Mouse (Mus musculus): ENCODE measurements around the gene Tbx6. TPM values are rescaled to one million over a fixed set of nuclear protein-coding genes. Genes with fewer than 3 reads are reported as not detected.

The Tbx6 gene
- polyA plus RNA-seq, 1 experiment from 2014 or later: 0.17 TPM

GRCm38 (mm10) chr7:126823940-126824339 lies 42.7 kb downstream of the Tbx6 start:
- Histone ChIP-seq H3K27me3 (replicated peaks; ENCODE audit: control insufficient read depth, insufficient read depth, low read length) (peaks cover 35% of the 10 kb centered on the region), H3K27ac (ENCODE audit: low read depth, low read length) (no peak overlapping the region), H3K4me2 (replicated peaks; ENCODE audit: low read depth) (no peak overlapping the region), H3K36me3 (ENCODE audit: control insufficient read depth, insufficient read depth) (no peaks in the 10 kb centered on the region), H3K4me3 (ENCODE audit: low read depth, low read length) (no peak overlapping the region), H3K9ac (ENCODE audit: low read depth, low read length) (no peak overlapping the region), H3K9me3 (ENCODE audit: control insufficient read depth) (no peaks in the 10 kb centered on the region), H3K4me1 (replicated peaks; ENCODE audit: control insufficient read depth, insufficient read depth, low read length) (no peaks in the 10 kb centered on the region)
- no peak for TF ChIP-seq CTCF (IDR thresholded peaks at IDR 0.05; ENCODE audit: low read depth)
- ATAC-seq: no peak
- 13% methylated on average over 10 of the region's 10 CpGs for WGBS

GRCm38 (mm10) chr7:126825403-126825802 lies 44.1 kb downstream of the Tbx6 start:
- no peak overlapping the region for H3K9ac ChIP-seq (ENCODE audit: low read depth, low read length)
- H3K4me3 ChIP-seq (ENCODE audit: low read depth, low read length): no peak overlapping the region
- H3K4me1 ChIP-seq (replicated peaks; ENCODE audit: control insufficient read depth, insufficient read depth, low read length): no peaks in the 10 kb centered on the region
- no peak overlapping the region for H3K27ac ChIP-seq (ENCODE audit: low read depth, low read length)
- 17% methylated on average over 8 of the region's 8 CpGs for WGBS
- peaks cover 35% of the 10 kb centered on the region for H3K27me3 ChIP-seq (replicated peaks; ENCODE audit: control insufficient read depth, insufficient read depth, low read length)
- ATAC-seq: no peak
- H3K9me3 ChIP-seq (ENCODE audit: control insufficient read depth): no peaks in the 10 kb centered on the region
- no peaks in the 10 kb centered on the region for H3K36me3 ChIP-seq (ENCODE audit: control insufficient read depth, insufficient read depth)
- no peak overlapping the region for H3K4me2 ChIP-seq (replicated peaks; ENCODE audit: low read depth)
- no peak for TF ChIP-seq CTCF (IDR thresholded peaks at IDR 0.05; ENCODE audit: low read depth)

GRCm38 (mm10) chr7:126825952-126826351 lies 44.7 kb downstream of the Tbx6 start:
- H3K4me1 ChIP-seq (replicated peaks; ENCODE audit: control insufficient read depth, insufficient read depth, low read length): no peaks in the 10 kb centered on the region

GRCm38 (mm10) chr7:126831539-126831938 lies 50.3 kb downstream of the Tbx6 start, which contains the start of gene 4930451I11Rik:
Gene 4930451I11Rik (minus strand): TSS chr7:126831639.
- ATAC-seq: no peak
- TF ChIP-seq CTCF (IDR thresholded peaks at IDR 0.05; ENCODE audit: low read depth): no peak
- 54% methylated on average over 5 of the region's 5 CpGs for WGBS
- H3K4me3 ChIP-seq (ENCODE audit: low read depth, low read length): peak within 1 kb of the TSS; percentile 20; the same call in 1 of the 2 replicates
- no peaks in the 10 kb centered on the region for H3K9me3 ChIP-seq (ENCODE audit: control insufficient read depth)
- no peak within 1 kb of the TSS for H3K27ac ChIP-seq (ENCODE audit: low read depth, low read length)
- 0 out of 2 replicates have a peak, but pooled peaks cover 6% of the 10 kb centered on the region for H3K27me3 ChIP-seq (replicated peaks; ENCODE audit: control insufficient read depth, insufficient read depth, low read length)
- H3K36me3 ChIP-seq (ENCODE audit: control insufficient read depth, insufficient read depth): no peaks in the 10 kb centered on the region
- H3K4me2 ChIP-seq (replicated peaks; ENCODE audit: low read depth): peak within 1 kb of the TSS; percentile 58
- H3K4me1 ChIP-seq (replicated peaks; ENCODE audit: control insufficient read depth, insufficient read depth, low read length): no peaks in the 10 kb centered on the region
- H3K9ac ChIP-seq (ENCODE audit: low read depth, low read length): no peak within 1 kb of the TSS

More at GRCm38 (mm10) chr7:126825952-126826351, 44.7 kb downstream of the Tbx6 start:
- Histone ChIP-seq H3K4me3 (ENCODE audit: low read depth, low read length) (no peak overlapping the region), H3K36me3 (ENCODE audit: control insufficient read depth, insufficient read depth) (no peaks in the 10 kb centered on the region), H3K9ac (ENCODE audit: low read depth, low read length) (no peak overlapping the region), H3K27me3 (replicated peaks; ENCODE audit: control insufficient read depth, insufficient read depth, low read length) (peaks cover 35% of the 10 kb centered on the region), H3K4me2 (replicated peaks; ENCODE audit: low read depth) (no peak overlapping the region), H3K27ac (ENCODE audit: low read depth, low read length) (no peak overlapping the region), H3K9me3 (ENCODE audit: control insufficient read depth) (no peaks in the 10 kb centered on the region)
- ATAC-seq: no peak
- 68% methylated on average over 5 of the region's 5 CpGs for WGBS
- TF ChIP-seq CTCF (IDR thresholded peaks at IDR 0.05; ENCODE audit: low read depth): no peak

GRCm38 (mm10) chr7:126832036-126832598 lies 50.8 kb downstream of the Tbx6 start:
- no peaks in the 10 kb centered on the region for H3K9me3 ChIP-seq (ENCODE audit: control insufficient read depth)
- no peak overlapping the region for H3K9ac ChIP-seq (ENCODE audit: low read depth, low read length)
- TF ChIP-seq CTCF (IDR thresholded peaks at IDR 0.05; ENCODE audit: low read depth): peak; percentile 92
- 1% methylated on average over 21 of the region's 21 CpGs for WGBS
- H3K27ac ChIP-seq (ENCODE audit: low read depth, low read length): no peak overlapping the region
- peak; percentile 87 for ATAC-seq
- no peaks in the 10 kb centered on the region for H3K4me1 ChIP-seq (replicated peaks; ENCODE audit: control insufficient read depth, insufficient read depth, low read length)
- H3K36me3 ChIP-seq (ENCODE audit: control insufficient read depth, insufficient read depth): no peaks in the 10 kb centered on the region
- H3K27me3 ChIP-seq (replicated peaks; ENCODE audit: control insufficient read depth, insufficient read depth, low read length): 0 out of 2 replicates have a peak, but pooled peaks cover 6% of the 10 kb centered on the region
- H3K4me2 ChIP-seq (replicated peaks; ENCODE audit: low read depth): peak overlapping the region; percentile 58
- peak overlapping the region; percentile 20; the same call in 1 of the 2 replicates for H3K4me3 ChIP-seq (ENCODE audit: low read depth, low read length)

- Histone ChIP-seq H3K27me3 (replicated peaks; ENCODE audit: control insufficient read depth, insufficient read depth, low read length) (0 out of 2 replicates have a peak, but pooled peaks cover 6% of the 10 kb centered on the region), H3K4me1 (replicated peaks; ENCODE audit: control insufficient read depth, insufficient read depth, low read length) (no peaks in the 10 kb centered on the region), H3K36me3 (ENCODE audit: control insufficient read depth, insufficient read depth) (no peaks in the 10 kb centered on the region), H3K27ac (ENCODE audit: low read depth, low read length) (no peak overlapping the region), H3K4me3 (ENCODE audit: low read depth, low read length) (no peak overlapping the region), H3K9me3 (ENCODE audit: control insufficient read depth) (no peaks in the 10 kb centered on the region), H3K9ac (ENCODE audit: low read depth, low read length) (no peak overlapping the region), H3K4me2 (replicated peaks; ENCODE audit: low read depth) (no peak overlapping the region)
- 100% methylated on average over 1 of the region's 1 CpGs for WGBS
- ATAC-seq: no peak
- TF ChIP-seq CTCF (IDR thresholded peaks at IDR 0.05; ENCODE audit: low read depth): no peak
Observed at GRCm38 (mm10) chr7:126833294-126833693, 52.0 kb downstream of the Tbx6 start.

Other genes with a start within 250 kb of the Tbx6 start
- 141 and 150 TPM in 2 replicates for gene Eif3c, start 215.1 kb upstream of the Tbx6 start, polyA plus RNA-seq (2015; fragmentation: Nextera tagmentation; extraction: Ambion mirVana)
- 0.44 and 0.57 TPM in 2 replicates for gene Apobr, start 196.5 kb upstream of the Tbx6 start, polyA plus RNA-seq (2015; fragmentation: Nextera tagmentation; extraction: Ambion mirVana)
- 62.9 and 66.6 TPM in 2 replicates for gene Cln3, start 195.7 kb upstream of the Tbx6 start, polyA plus RNA-seq (2015; fragmentation: Nextera tagmentation; extraction: Ambion mirVana)
- 0.14 TPM in 1 of 2 replicates, not detected in the other for gene Il27, start 186.5 kb upstream of the Tbx6 start, polyA plus RNA-seq (2015; fragmentation: Nextera tagmentation; extraction: Ambion mirVana)
- gene Nupr1, start 150.6 kb upstream of the Tbx6 start, polyA plus RNA-seq (2015; fragmentation: Nextera tagmentation; extraction: Ambion mirVana): 28.2 and 30.8 TPM in 2 replicates
- 21.7 and 25.8 TPM in 2 replicates for gene Sgf29, start 132.2 kb upstream of the Tbx6 start, polyA plus RNA-seq (2015; fragmentation: Nextera tagmentation; extraction: Ambion mirVana)
- 6.8 and 8.2 TPM in 2 replicates for gene Sult1a1, start 105.1 kb upstream of the Tbx6 start, polyA plus RNA-seq (2015; fragmentation: Nextera tagmentation; extraction: Ambion mirVana)
- gene Bola2, start 86.1 kb upstream of the Tbx6 start, polyA plus RNA-seq (2015; fragmentation: Nextera tagmentation; extraction: Ambion mirVana): 80.4 and 98.2 TPM in 2 replicates
- 4.8 and 5.5 TPM in 2 replicates for gene Slx1b, start 85.7 kb upstream of the Tbx6 start, polyA plus RNA-seq (2015; fragmentation: Nextera tagmentation; extraction: Ambion mirVana)
- 21.5 TPM in 2 replicates for gene Coro1a, start 73.7 kb upstream of the Tbx6 start, polyA plus RNA-seq (2015; fragmentation: Nextera tagmentation; extraction: Ambion mirVana)
- gene Mapk3, start 21.9 kb upstream of the Tbx6 start, polyA plus RNA-seq (2015; fragmentation: Nextera tagmentation; extraction: Ambion mirVana): 131 and 142 TPM in 2 replicates
- gene Gdpd3, start 15.1 kb upstream of the Tbx6 start, polyA plus RNA-seq (2015; fragmentation: Nextera tagmentation; extraction: Ambion mirVana): 13.9 and 14.6 TPM in 2 replicates
- gene Ypel3, start 4.5 kb upstream of the Tbx6 start, polyA plus RNA-seq (2015; fragmentation: Nextera tagmentation; extraction: Ambion mirVana): 63.1 and 64.6 TPM in 2 replicates
- 134 and 135 TPM in 2 replicates for gene Ppp4c, start 11.0 kb downstream of the Tbx6 start, polyA plus RNA-seq (2015; fragmentation: Nextera tagmentation; extraction: Ambion mirVana)
- 0.97 and 1.2 TPM in 2 replicates for gene Fam57b, start 16.2 kb downstream of the Tbx6 start, polyA plus RNA-seq (2015; fragmentation: Nextera tagmentation; extraction: Ambion mirVana)
- gene 4930451I11Rik, start 50.2 kb downstream of the Tbx6 start, polyA plus RNA-seq (2015; fragmentation: Nextera tagmentation; extraction: Ambion mirVana): not detected in 2 replicates
- 1.5 and 1.6 TPM in 2 replicates for gene Doc2a, start 65.9 kb downstream of the Tbx6 start, polyA plus RNA-seq (2015; fragmentation: Nextera tagmentation; extraction: Ambion mirVana)
- gene Hirip3, start 80.5 kb downstream of the Tbx6 start, polyA plus RNA-seq (2015; fragmentation: Nextera tagmentation; extraction: Ambion mirVana): 7.2 and 9.5 TPM in 2 replicates
- gene Ino80e, start 80.9 kb downstream of the Tbx6 start, polyA plus RNA-seq (2015; fragmentation: Nextera tagmentation; extraction: Ambion mirVana): 36.4 and 37.4 TPM in 2 replicates
- gene Taok2, start 103.2 kb downstream of the Tbx6 start, polyA plus RNA-seq (2015; fragmentation: Nextera tagmentation; extraction: Ambion mirVana): 11.5 and 12.9 TPM in 2 replicates
- gene Tmem219, start 141.4 kb downstream of the Tbx6 start, polyA plus RNA-seq (2015; fragmentation: Nextera tagmentation; extraction: Ambion mirVana): 71.1 and 73.5 TPM in 2 replicates
- 11.4 and 11.9 TPM in 2 replicates for gene Kctd13, start 147.4 kb downstream of the Tbx6 start, polyA plus RNA-seq (2015; fragmentation: Nextera tagmentation; extraction: Ambion mirVana)
- 0.16 and 0.21 TPM in 2 replicates for gene Asphd1, start 168.1 kb downstream of the Tbx6 start, polyA plus RNA-seq (2015; fragmentation: Nextera tagmentation; extraction: Ambion mirVana)
- 1.3 and 1.9 TPM in 2 replicates for gene Sez6l2, start 169.1 kb downstream of the Tbx6 start, polyA plus RNA-seq (2015; fragmentation: Nextera tagmentation; extraction: Ambion mirVana)
- gene Cdipt, start 194.4 kb downstream of the Tbx6 start, polyA plus RNA-seq (2015; fragmentation: Nextera tagmentation; extraction: Ambion mirVana): 159 and 169 TPM in 2 replicates
- gene Cdiptos, start 194.6 kb downstream of the Tbx6 start, polyA plus RNA-seq (2015; fragmentation: Nextera tagmentation; extraction: Ambion mirVana): 3.2 TPM in 2 replicates
- 79.8 and 81.0 TPM in 2 replicates for gene Mvp, start 233.1 kb downstream of the Tbx6 start, polyA plus RNA-seq (2015; fragmentation: Nextera tagmentation; extraction: Ambion mirVana)
- 0.68 TPM in 1 of 2 replicates, not detected in the other for gene Pagr1b, start 235.0 kb downstream of the Tbx6 start, polyA plus RNA-seq (2015; fragmentation: Nextera tagmentation; extraction: Ambion mirVana)
- gene Pagr1a, start 235.9 kb downstream of the Tbx6 start, polyA plus RNA-seq (2015; fragmentation: Nextera tagmentation; extraction: Ambion mirVana): 26.4 and 37.5 TPM in 2 replicates
- 15.7 and 27.1 TPM in 2 replicates for gene Gm42742, start 239.6 kb downstream of the Tbx6 start, polyA plus RNA-seq (2015; fragmentation: Nextera tagmentation; extraction: Ambion mirVana)
- gene Prrt2, start 239.7 kb downstream of the Tbx6 start, polyA plus RNA-seq (2015; fragmentation: Nextera tagmentation; extraction: Ambion mirVana): 2.5 and 2.7 TPM in 2 replicates
- gene Maz, start 245.6 kb downstream of the Tbx6 start, polyA plus RNA-seq (2015; fragmentation: Nextera tagmentation; extraction: Ambion mirVana): 32.6 and 33.9 TPM in 2 replicates